Mouse (Mus musculus) bone marrow macrophage, adult 2 months (primary cell): Measurements from ENCODE around the gene Unc79.

Source experiments
- CTCF ChIP-seq: IDR thresholded peaks from 2 replicates; pipeline ENCODE4 v1.5.1; 2012; ENCODE audit warnings: low read depth, mild to moderate bottlenecking, low read length, moderate library complexity
- POLR2A ChIP-seq: IDR thresholded peaks from 2 replicates; pipeline ENCODE4 v1.6.1; 2012; ENCODE audit warnings: mild to moderate bottlenecking, low read depth, low read length, borderline replicate concordance

GRCm38 (mm10) chr12:102964486-102964885 is 15.8 kb downstream of the Unc79 start:
- no peak for TF ChIP-seq CTCF
- TF ChIP-seq POLR2A = no peak
